Mouse (Mus musculus) midbrain, embryonic 16.5 days (tissue): Measurements from ENCODE around the gene Esrrb. TPM values are rescaled to one million over a fixed set of nuclear protein-coding genes. Genes with fewer than 3 reads are reported as not detected.

ENCODE experiments used
- ATAC-seq: fragments of 200-750 bp; cut with Nextera tagmentation; 2 replicates; pipeline ENCODE4 v1.8.0; 2017; ENCODE audit warnings: moderate TSS enrichment
- H3K27ac ChIP-seq: fragments of 300-500 bp; sonication (generic); 2 replicates; pipeline ENCODE4 v1.5.1; 2014; ENCODE audit warnings: mild to moderate bottlenecking, low read length, mixed read lengths
- H3K27me3 ChIP-seq: fragments of 300-500 bp; sonication (generic); 2 replicates; pipeline ENCODE4 v1.6.1; 2014; ENCODE audit warnings: low read depth, low read length, mixed read lengths; ENCODE audit not compliant: control insufficient read depth, insufficient read depth
- H3K36me3 ChIP-seq: fragments of 300-500 bp; sonication (generic); 2 replicates; pipeline ENCODE4 v1.6.1; 2014; ENCODE audit warnings: mild to moderate bottlenecking, low read length, moderate library complexity, mixed read lengths; ENCODE audit not compliant: control insufficient read depth, insufficient read depth
- H3K4me1 ChIP-seq: fragments of 300-500 bp; sonication (generic); 2 replicates; pipeline ENCODE4 v1.6.1; 2014; ENCODE audit warnings: mild to moderate bottlenecking, low read length, mixed read lengths; ENCODE audit not compliant: control insufficient read depth, insufficient read depth
- H3K4me2 ChIP-seq: fragments of 300-500 bp; sonication (generic); 2 replicates; pipeline ENCODE4 v1.6.1; 2014; ENCODE audit warnings: mild to moderate bottlenecking, low read length, mixed read lengths
- H3K4me3 ChIP-seq: fragments of 300-500 bp; sonication (generic); 2 replicates; pipeline ENCODE4 v1.5.1; 2014; ENCODE audit warnings: low read depth, mild to moderate bottlenecking, low read length, moderate library complexity, mixed read lengths
- H3K9ac ChIP-seq: fragments of 300-500 bp; sonication (generic); 2 replicates; pipeline ENCODE4 v1.6.1; 2014; ENCODE audit warnings: low read depth, low read length, mixed read lengths
- H3K9me3 ChIP-seq: fragments of 300-500 bp; sonication (generic); replicated peaks from 2 replicates; pipeline ENCODE4 v1.6.1; 2014; ENCODE audit warnings: mild to moderate bottlenecking, low read length, mixed read lengths; ENCODE audit not compliant: control insufficient read depth, poor library complexity, severe bottlenecking
- WGBS: fragments of 180-500 bp; shearing (Covaris S2); extraction: QIAGEN DNeasy Blood & Tissue Kit; methylation state at CpG from one replicate; pipeline ENCODE4 v1.1.7; 2014; 5-methylcytosine and 5-hydroxymethylcytosine counted together
- polyA plus RNA-seq: library from polyadenylated mRNA; unstranded; fragments of >200 nt; fragmentation: Nextera tagmentation; extraction: Ambion mirVana; gene quantifications from 2 replicates; pipeline ENCODE4 v1.2.1, GENCODE M21; 2015

Gene Esrrb
- polyA plus RNA-seq, 1 experiment from 2014 or later: 4.7 TPM

DNA sequence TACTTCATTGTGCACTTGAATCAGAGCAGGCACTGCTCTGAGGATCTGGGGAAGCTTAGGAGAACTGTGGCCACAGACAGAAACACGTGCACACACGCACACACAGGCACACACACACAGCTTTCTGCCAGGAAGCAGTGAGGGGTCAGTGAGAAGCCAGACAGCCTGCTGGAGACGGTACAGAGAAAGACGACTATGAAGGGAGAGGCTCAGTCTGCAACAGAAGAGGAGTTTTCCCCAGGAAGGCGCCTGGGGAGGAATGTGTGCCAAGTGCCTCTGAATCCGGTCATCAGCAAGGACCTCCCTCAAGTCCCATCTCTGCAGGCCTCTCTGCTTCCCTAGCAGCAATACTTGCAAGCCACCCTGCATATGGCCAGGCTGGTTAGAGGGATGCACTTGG is 1.5 kb upstream of the Esrrb start:
- Histone ChIP-seq H3K4me2 (no peak overlapping the region), H3K4me3 (no peak overlapping the region), H3K27me3 (no peaks in the 10 kb centered on the region), H3K36me3 (no peaks in the 10 kb centered on the region), H3K9ac (no peak overlapping the region), H3K27ac (no peak overlapping the region), H3K9me3 (no peaks in the 10 kb centered on the region), H3K4me1 (peaks cover 8% of the 10 kb centered on the region)
- WGBS: 65% methylated on average over 6 of the region's 6 CpGs
- no peak for ATAC-seq

- H3K4me2 ChIP-seq: no peak overlapping the region
- H3K9me3 ChIP-seq: no peaks in the 10 kb centered on the region
- no peak overlapping the region for H3K4me3 ChIP-seq
- no peaks in the 10 kb centered on the region for H3K36me3 ChIP-seq
- no peak overlapping the region for H3K9ac ChIP-seq
- no peak for ATAC-seq
- peaks cover 8% of the 10 kb centered on the region for H3K4me1 ChIP-seq
- H3K27ac ChIP-seq: no peak overlapping the region
- H3K27me3 ChIP-seq: no peaks in the 10 kb centered on the region
- 79% methylated on average over 8 of the region's 8 CpGs for WGBS
Observed at GRCm38 (mm10) chr12:86359873-86360272, 1.0 kb upstream of the Esrrb start.

GRCm38 (mm10) chr12:86364285-86364684 is 3.4 kb downstream of the Esrrb start:
- WGBS: 9% methylated on average over 5 of the region's 5 CpGs
- Histone ChIP-seq H3K9me3 (no peaks in the 10 kb centered on the region), H3K27me3 (no peaks in the 10 kb centered on the region; the same call in 1 of the 2 replicates), H3K27ac (no peak overlapping the region), H3K9ac (no peak overlapping the region), H3K4me3 (no peak overlapping the region), H3K4me2 (no peak overlapping the region), H3K36me3 (no peaks in the 10 kb centered on the region), H3K4me1 (peaks cover 17% of the 10 kb centered on the region)
- no peak for ATAC-seq

DNA sequence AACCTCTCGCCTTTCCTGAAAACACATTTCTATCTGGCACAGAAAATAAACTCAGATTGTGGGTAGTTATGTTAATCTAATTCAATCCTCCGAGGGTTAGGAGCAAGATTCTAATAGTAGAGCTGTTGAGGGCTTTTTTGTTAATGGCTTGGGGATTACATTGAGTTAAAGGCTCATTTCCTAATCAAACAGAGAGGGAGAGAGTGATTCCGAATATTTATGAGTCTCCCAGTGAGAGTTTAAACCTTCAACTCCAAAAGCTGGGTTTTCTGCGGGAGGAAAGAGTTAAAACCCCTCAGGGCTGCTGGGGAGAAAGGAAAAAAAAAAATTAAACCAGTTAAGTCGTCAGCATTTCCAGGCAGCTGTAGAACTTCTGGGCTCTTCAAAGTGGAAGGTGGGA is 3.8 kb downstream of the Esrrb start:
- Histone ChIP-seq H3K9ac (no peak overlapping the region), H3K4me3 (no peak overlapping the region), H3K4me2 (no peak overlapping the region), H3K27me3 (no peaks in the 10 kb centered on the region; the same call in 1 of the 2 replicates), H3K27ac (no peak overlapping the region), H3K9me3 (no peaks in the 10 kb centered on the region), H3K4me1 (peaks cover 17% of the 10 kb centered on the region), H3K36me3 (no peaks in the 10 kb centered on the region)
- 3% methylated on average over 5 of the region's 5 CpGs for WGBS
- no peak for ATAC-seq

- ATAC-seq: no peak
- WGBS: 77% methylated on average over 17 of the region's 17 CpGs
- H3K27me3 ChIP-seq: no peaks in the 10 kb centered on the region
- no peaks in the 10 kb centered on the region for H3K36me3 ChIP-seq
- no peak overlapping the region for H3K4me3 ChIP-seq
- H3K27ac ChIP-seq: no peak overlapping the region
- 0 out of 2 replicates have a peak, but pooled peaks cover 3% of the 10 kb centered on the region for H3K4me1 ChIP-seq
- no peaks in the 10 kb centered on the region for H3K9me3 ChIP-seq
- no peak overlapping the region for H3K9ac ChIP-seq
- H3K4me2 ChIP-seq: no peak overlapping the region
Observed at GRCm38 (mm10) chr12:86370611-86371383, 9.9 kb downstream of the Esrrb start.

DNA sequence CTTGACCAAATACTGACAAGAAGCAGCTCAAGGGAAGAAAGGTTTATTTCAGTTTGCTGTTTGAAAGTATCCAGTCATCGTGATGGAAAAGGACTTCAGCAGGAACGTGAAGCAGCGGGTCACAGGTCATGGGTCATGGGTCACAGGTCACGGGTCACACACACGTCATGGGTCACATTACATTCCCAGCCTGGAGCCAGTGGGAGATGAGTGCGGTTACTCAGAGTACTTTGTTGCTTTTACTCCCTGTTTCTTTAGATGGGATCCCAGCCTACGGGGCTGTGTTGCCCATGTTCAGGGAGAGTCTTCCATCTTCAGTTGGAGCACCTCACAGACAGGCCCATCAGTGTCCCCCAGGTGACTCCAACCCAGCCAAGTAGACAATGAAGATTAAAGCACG is 13.4 kb downstream of the Esrrb start:
- H3K4me1 ChIP-seq: peaks cover under 1% of the 10 kb centered on the region
- whole genome bisulfite sequencing: 71% methylated on average over 8 of the region's 8 CpGs
- no peaks in the 10 kb centered on the region; the same call in 1 of the 2 replicates for H3K27me3 ChIP-seq
- H3K4me2 ChIP-seq: no peak overlapping the region
- no peak overlapping the region for H3K4me3 ChIP-seq
- H3K27ac ChIP-seq: no peak overlapping the region
- H3K9me3 ChIP-seq: no peaks in the 10 kb centered on the region
- no peaks in the 10 kb centered on the region for H3K36me3 ChIP-seq
- no peak for ATAC-seq
- no peak overlapping the region for H3K9ac ChIP-seq

DNA sequence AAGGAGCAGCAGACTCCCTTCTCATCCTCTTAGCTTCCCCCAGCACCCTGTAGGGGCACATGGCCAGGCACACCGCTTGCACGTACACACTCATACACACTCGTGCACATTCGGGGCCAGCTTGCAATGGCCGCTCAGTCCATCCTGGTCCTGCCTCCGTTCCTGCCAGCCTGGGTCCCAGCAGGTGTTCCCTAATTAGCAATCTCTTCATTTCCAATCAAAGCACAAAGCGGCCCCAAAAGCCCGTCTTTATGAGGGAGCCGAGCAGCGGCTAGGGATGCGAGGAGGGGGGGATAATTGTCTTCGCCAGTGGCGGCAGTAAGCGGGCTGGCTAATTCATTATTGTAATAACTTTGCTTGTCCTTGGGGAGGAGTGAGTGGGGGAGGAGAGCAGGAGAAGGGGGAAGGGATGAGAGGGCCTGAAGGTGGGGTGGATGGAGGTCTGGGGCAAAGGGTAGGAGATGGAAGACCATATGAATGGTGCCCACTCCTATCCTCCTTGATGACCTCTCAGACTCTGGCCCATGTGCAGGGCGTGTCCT is 18.8 kb downstream of the Esrrb start:
- Histone ChIP-seq H3K4me3 (no peak overlapping the region), H3K27ac (0 out of 2 replicates have a peak overlapping the region, but pooled peaks have one; percentile 12), H3K27me3 (no peaks in the 10 kb centered on the region; the same call in 1 of the 2 replicates), H3K9me3 (no peaks in the 10 kb centered on the region), H3K36me3 (no peaks in the 10 kb centered on the region), H3K4me1 (peaks cover 16% of the 10 kb centered on the region), H3K9ac (no peak overlapping the region), H3K4me2 (peak overlapping the region; percentile 40)
- WGBS: 9% methylated on average over 15 of the region's 15 CpGs
- ATAC-seq: peak; percentile 64; the same call in 1 of the 2 replicates

DNA sequence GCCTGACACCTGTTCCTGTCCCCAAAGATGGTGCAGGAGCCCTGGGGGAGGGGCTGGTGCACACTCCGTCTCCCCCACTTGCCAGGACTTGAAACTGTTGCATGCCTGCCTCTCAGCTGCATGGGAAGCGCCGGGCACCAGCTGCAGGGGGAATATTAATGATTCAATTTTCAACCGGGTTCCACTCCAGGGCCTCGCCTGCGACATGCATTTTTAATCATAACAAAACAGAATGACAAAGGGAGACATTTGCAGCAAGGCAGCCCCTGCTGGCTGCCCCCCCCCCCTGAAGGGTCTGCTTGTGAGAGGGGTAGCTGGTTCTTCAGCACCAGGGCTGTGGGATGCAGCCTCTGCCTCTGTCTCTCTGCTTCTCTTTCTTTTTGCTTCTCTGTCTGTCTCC is 22.9 kb downstream of the Esrrb start:
- Histone ChIP-seq H3K4me2 (no peak overlapping the region), H3K27ac (no peak overlapping the region), H3K27me3 (no peaks in the 10 kb centered on the region), H3K9ac (no peak overlapping the region), H3K4me3 (no peak overlapping the region), H3K9me3 (no peaks in the 10 kb centered on the region), H3K36me3 (no peaks in the 10 kb centered on the region), H3K4me1 (peaks cover 18% of the 10 kb centered on the region)
- WGBS: 1% methylated on average over 6 of the region's 6 CpGs
- ATAC-seq: no peak

DNA sequence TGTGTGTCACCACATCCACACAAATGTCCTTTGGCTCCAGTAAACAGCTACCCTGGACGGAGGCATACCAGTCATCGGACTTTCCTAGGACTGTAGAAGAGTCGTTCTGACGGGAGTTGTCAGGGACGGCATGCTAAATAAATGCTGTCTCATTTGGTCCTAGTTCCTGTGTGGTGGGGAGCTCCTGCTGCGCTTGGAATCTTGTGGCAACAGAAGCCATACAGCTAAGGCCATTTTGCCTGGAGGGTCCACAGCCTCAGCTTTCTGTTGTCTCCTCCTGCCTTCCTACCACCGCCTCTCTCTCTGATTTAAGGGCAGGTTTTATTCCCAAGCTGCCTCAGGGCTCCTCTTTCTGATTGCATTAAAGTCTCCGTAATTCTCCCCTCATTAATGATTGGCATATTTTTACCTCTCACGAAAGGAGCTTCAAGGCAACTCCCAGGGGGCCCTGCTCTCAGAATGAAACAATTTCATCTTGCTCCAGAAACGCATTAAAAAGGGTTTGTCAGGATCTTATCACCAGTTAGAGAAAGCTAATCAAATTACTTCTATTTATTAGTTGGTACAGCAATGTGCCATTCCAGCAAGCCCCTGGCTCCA is 26.9 kb downstream of the Esrrb start:
- Histone ChIP-seq H3K4me2 (no peak overlapping the region), H3K9me3 (no peaks in the 10 kb centered on the region), H3K4me1 (peaks cover 9% of the 10 kb centered on the region), H3K9ac (no peak overlapping the region), H3K27ac (no peak overlapping the region), H3K27me3 (no peaks in the 10 kb centered on the region), H3K36me3 (no peaks in the 10 kb centered on the region), H3K4me3 (no peak overlapping the region)
- 44% methylated on average over 10 of the region's 10 CpGs for WGBS
- ATAC-seq: no peak
